Mouse (Mus musculus) kidney, adult 2 months (tissue): Measurements from ENCODE around the gene Fam107b. TPM values are rescaled to one million over a fixed set of nuclear protein-coding genes. Genes with fewer than 3 reads are reported as not detected.

Experiments
- DNase-seq: peaks from one replicate; pipeline ENCODE4 v3.0.0; 2021
- H3K27ac ChIP-seq: fragments of 200-500 bp; 2 replicates; pipeline ENCODE4 v1.5.1; 2012; ENCODE audit warnings: low read depth, low read length, control low read depth, inconsistent platforms; ENCODE audit not compliant: insufficient read depth
- H3K27me3 ChIP-seq: fragments of 200-500 bp; replicated peaks from 2 replicates; pipeline ENCODE4 v1.6.1; 2012; ENCODE audit warnings: mild to moderate bottlenecking, moderate library complexity, low read length, inconsistent platforms; ENCODE audit not compliant: control insufficient read depth, insufficient read depth
- H3K36me3 ChIP-seq: fragments of 200-500 bp; 2 replicates; pipeline ENCODE4 v1.6.1; 2012; ENCODE audit warnings: mild to moderate bottlenecking, moderate library complexity, low read length, inconsistent platforms; ENCODE audit not compliant: control insufficient read depth, insufficient read depth
- H3K4me1 ChIP-seq: fragments of 200-500 bp; 2 replicates; pipeline ENCODE4 v1.6.1; 2011; ENCODE audit warnings: low read length; ENCODE audit not compliant: control insufficient read depth, insufficient read depth
- H3K4me3 ChIP-seq: fragments of 200-500 bp; 2 replicates; pipeline ENCODE4 v1.5.1; 2011; ENCODE audit warnings: mild to moderate bottlenecking, low read depth, low read length, control low read depth; ENCODE audit not compliant: insufficient read depth
- CTCF ChIP-seq: fragments of 200-500 bp; conservative IDR thresholded peaks from 2 replicates; pipeline ENCODE4 v1.5.1; 2011; ENCODE audit warnings: low read depth, mild to moderate bottlenecking, control low read depth, low read length, moderate library complexity, mixed read lengths; ENCODE audit not compliant: insufficient read depth, insufficient read length
- POLR2A ChIP-seq: fragments of 200-500 bp; IDR thresholded peaks from one replicate; pipeline ENCODE4 v1.6.1; 2011; ENCODE audit warnings: low read depth, low read length, control low read depth
- WGBS: fragments of 180-500 bp; shearing (Covaris S2); methylation state at CpG from one replicate; pipeline ENCODE4 v1.1.7; 2018; 5-methylcytosine and 5-hydroxymethylcytosine counted together
- polyA plus RNA-seq: library from polyadenylated mRNA; depleted of rRNA; stranded (reverse); fragments of >200 nt; gene quantifications from 2 replicates; pipeline ENCODE4 v1.2.3, GENCODE M21; 2012

The Fam107b gene
- polyA plus RNA-seq, 1 experiment, result 54.3 TPM

DNA sequence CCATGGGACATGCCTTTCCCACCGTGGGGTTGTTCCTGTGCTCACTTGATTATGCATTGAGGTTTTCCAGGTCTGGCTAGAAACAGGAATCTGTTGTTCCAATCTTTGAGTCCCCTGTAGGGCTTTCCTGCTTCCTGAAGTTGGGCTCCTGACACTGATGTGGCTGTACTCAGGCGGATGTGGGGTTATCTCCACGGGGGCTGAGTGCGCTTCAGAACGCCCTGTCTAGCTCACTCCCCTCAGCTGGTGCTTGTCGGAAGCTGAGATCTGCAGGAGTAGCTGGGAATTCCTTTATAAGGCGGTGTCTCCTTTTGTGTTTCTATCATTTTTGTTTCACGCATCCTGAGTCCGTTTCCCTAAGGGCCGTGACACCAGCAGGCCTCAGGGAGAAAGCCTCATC lies 160.5 kb downstream of the Fam107b start:
- Histone ChIP-seq H3K36me3 (no peaks in the 10 kb centered on the region), H3K27ac (peak overlapping the region; percentile 100), H3K4me1 (peaks cover 43% of the 10 kb centered on the region), H3K27me3 (no peaks in the 10 kb centered on the region), H3K4me3 (no peak overlapping the region)
- 47% methylated on average over 10 of the region's 10 CpGs for WGBS
- no peak for DNase-seq
- TF ChIP-seq POLR2A (no peak), CTCF (no peak)

GRCm38 (mm10) chr2:3731316-3732015 lies 161.2 kb downstream of the Fam107b start:
- H3K4me1 ChIP-seq, result peaks cover 44% of the 10 kb centered on the region
- no peaks in the 10 kb centered on the region for H3K36me3 ChIP-seq
- peak overlapping the region; percentile 100; the same call in 1 of the 2 replicates for H3K27ac ChIP-seq
- TF ChIP-seq POLR2A, result no peak
- no peak for TF ChIP-seq CTCF
- WGBS, result 78% methylated on average over 14 of the region's 14 CpGs
- DNase-seq, result no peak
- H3K27me3 ChIP-seq, result no peaks in the 10 kb centered on the region
- H3K4me3 ChIP-seq, result no peak overlapping the region

DNA sequence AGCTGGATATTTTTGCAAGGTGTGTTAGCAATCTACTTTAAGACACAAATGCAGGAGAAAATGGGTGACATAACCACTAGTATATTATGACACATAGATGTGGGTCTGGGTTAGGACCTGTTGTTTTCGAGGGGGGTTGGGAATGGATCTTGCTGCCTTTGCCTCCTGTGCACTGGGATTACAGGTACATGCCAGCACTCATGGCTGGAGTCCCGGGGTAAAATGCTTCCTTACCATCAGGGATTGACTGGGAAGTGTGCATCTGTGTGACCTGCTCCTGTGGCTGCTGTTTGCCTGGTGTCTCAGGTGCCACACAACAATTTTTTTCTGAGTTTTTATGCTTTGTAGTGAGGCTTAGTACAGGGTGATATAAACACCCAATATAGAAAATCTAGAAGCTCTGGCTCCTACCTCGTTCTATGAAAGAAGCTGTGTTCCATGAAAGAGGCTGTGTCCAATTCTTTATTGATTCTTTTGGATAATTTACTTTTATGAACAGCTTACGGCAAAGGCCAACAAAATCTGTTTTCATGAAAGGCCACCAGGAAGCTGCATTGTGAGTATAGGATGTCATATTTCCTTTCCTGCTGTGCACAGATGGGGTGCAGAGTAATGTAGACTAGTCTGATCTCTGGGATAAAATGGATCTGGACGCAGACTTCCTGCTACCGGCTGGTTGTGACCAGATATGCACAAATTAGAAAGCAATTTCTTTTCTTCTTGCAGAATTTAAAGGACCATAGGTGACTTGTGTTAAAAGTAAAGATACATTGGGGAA lies 167.8 kb downstream of the Fam107b start:
- H3K27me3 ChIP-seq, result no peaks in the 10 kb centered on the region
- no peak for DNase-seq
- WGBS, result 38% methylated on average over 6 of the region's 6 CpGs
- TF ChIP-seq CTCF, result no peak
- TF ChIP-seq POLR2A, result no peak
- no peaks in the 10 kb centered on the region for H3K36me3 ChIP-seq
- no peak overlapping the region for H3K4me3 ChIP-seq
- peaks cover 36% of the 10 kb centered on the region for H3K4me1 ChIP-seq
- no peak overlapping the region for H3K27ac ChIP-seq

DNA sequence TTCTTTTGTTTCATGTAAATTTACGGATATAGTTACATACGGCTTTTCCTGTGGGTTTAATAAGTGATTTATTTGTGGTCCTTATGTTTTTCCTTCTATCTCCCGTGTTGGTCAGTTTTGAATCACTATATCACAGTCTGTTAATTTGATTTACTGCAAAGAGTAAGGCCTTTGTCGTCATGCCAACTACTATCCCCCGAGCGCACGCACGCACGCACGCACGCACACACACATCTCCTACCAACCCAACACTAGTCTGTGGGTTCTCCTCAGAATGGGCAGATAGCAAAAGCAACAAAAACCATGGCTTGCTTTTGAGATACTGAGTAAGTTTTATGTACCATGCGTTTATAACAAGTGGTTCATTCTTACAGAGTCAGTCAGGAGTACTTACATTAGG lies 168.4 kb downstream of the Fam107b start:
- TF ChIP-seq CTCF (no peak), POLR2A (no peak)
- Histone ChIP-seq H3K27me3 (no peaks in the 10 kb centered on the region), H3K36me3 (no peaks in the 10 kb centered on the region), H3K27ac (no peak overlapping the region), H3K4me1 (peaks cover 41% of the 10 kb centered on the region), H3K4me3 (no peak overlapping the region)
- WGBS, result 61% methylated on average over 12 of the region's 12 CpGs
- no peak for DNase-seq

DNA sequence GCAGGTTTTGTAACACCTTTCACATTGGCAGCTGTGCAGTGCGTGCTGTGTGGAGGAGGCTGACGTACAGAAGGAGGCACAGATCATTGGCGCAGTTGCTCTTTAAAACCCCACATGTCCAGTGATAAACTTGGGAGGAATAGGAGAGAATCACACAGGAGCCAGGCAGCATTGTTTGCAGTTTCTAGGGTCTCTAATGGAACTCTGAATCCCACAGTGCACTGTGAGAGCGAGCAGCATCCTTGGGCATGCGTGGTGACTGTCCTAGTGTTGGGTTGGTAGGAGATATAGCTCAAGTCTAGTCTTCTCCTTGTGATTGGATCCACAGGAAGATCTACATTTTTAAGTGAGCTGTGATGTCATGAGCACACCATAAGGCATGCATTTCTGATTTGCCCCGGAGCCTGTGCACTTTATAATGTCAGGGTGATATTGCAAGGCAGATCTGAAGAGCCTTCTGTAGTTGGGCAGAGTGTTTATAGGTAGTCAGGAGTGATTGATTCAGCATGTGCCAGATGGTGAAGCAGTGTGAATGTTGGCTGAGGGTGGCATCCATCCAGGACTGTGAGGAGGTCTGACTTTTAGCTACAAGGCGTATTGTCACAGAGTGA lies 169.2 kb downstream of the Fam107b start:
- DNase-seq, result no peak
- WGBS, result 90% methylated on average over 7 of the region's 7 CpGs
- Histone ChIP-seq H3K4me3 (no peak overlapping the region), H3K36me3 (no peaks in the 10 kb centered on the region), H3K4me1 (peaks cover 44% of the 10 kb centered on the region), H3K27me3 (no peaks in the 10 kb centered on the region), H3K27ac (no peak overlapping the region)
- TF ChIP-seq POLR2A (no peak), CTCF (no peak)

DNA sequence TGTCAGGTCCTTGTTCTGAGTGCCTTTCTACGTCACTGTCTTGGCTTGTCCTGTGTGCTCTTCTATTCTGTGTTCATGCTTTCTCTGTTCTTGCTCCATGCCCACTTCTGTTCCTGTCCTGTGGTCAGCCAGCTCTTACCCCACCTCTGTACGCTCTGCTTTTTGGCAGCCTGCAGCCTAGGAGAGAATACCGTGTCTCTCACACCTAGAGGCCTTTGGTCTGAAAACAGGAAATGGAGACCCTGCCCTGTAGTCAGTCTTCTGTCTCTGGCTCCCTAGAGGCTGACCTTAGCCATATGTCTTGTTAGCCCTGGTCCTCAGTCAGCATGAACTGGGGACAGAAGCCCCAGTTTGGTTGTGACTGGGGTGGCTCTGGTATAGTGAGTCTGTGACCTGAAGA lies 170.0 kb downstream of the Fam107b start:
- Histone ChIP-seq H3K27ac (no peak overlapping the region), H3K4me3 (no peak overlapping the region), H3K4me1 (peaks cover 48% of the 10 kb centered on the region), H3K27me3 (no peaks in the 10 kb centered on the region), H3K36me3 (no peaks in the 10 kb centered on the region)
- 53% methylated on average over 3 of the region's 3 CpGs for WGBS
- TF ChIP-seq CTCF (no peak), POLR2A (no peak)
- DNase-seq, result no peak

- TF ChIP-seq CTCF, result no peak
- TF ChIP-seq POLR2A, result no peak
These were observed 170.4 kb downstream of the Fam107b start for GRCm38 (mm10) chr2:3740670-3741069.

More at GRCm38 (mm10) chr2:3740670-3741069, 170.4 kb downstream of the Fam107b start:
- Histone ChIP-seq H3K4me3 (no peak overlapping the region), H3K36me3 (no peaks in the 10 kb centered on the region), H3K27me3 (no peaks in the 10 kb centered on the region), H3K4me1 (peaks cover 52% of the 10 kb centered on the region), H3K27ac (no peak overlapping the region)
- no peak for DNase-seq
- 84% methylated on average over 4 of the region's 4 CpGs for WGBS
